Mouse (Mus musculus): ENCODE data around the gene Mars.

GRCm38 (mm10) chr10:127269884-127270283 is 41.7 kb downstream of the Mars start:
- no peak for TF ChIP-seq POLR2A (IDR thresholded peaks at IDR 0.05; ENCODE audit: control insufficient read depth in 1 of 2, insufficient read depth in 1 of 2, low read depth in 1 of 2, low read length in 2 of 2, poor library complexity in 1 of 2)
- TF ChIP-seq MYB (IDR thresholded peaks at IDR 0.05; ENCODE audit: low read depth, low read length), result no peak
- no peak for TF ChIP-seq CTCF (IDR thresholded peaks at IDR 0.05 in 2 of 3, conservative IDR thresholded peaks at IDR 0.05 in 1 of 3; ENCODE audit: control insufficient read depth in 1 of 3, insufficient read depth in 1 of 3, low read depth in 2 of 3, low read length in 3 of 3, poor library complexity in 1 of 3, severe bottlenecking in 1 of 3)
- TF ChIP-seq POLR2AphosphoS2 (IDR thresholded peaks at IDR 0.05; ENCODE audit: low read length), result no peak
- no peak for TF ChIP-seq ZMIZ1 (IDR thresholded peaks at IDR 0.05; ENCODE audit: low read depth, low read length)
- no peak for TF ChIP-seq USF1 (IDR thresholded peaks at IDR 0.05; ENCODE audit: low read depth, low read length)
- TF ChIP-seq KAT2A (conservative IDR thresholded peaks at IDR 0.05; ENCODE audit: low read depth, low read length), result no peak
- TF ChIP-seq ZNF384 (IDR thresholded peaks at IDR 0.05; ENCODE audit: low read depth, low read length), result no peak
- TF ChIP-seq ZC3H11A (IDR thresholded peaks at IDR 0.05; ENCODE audit: low read depth, low read length), result no peak
- no peak for TF ChIP-seq NELFE (IDR thresholded peaks at IDR 0.05; ENCODE audit: low read depth, low read length)
- TF ChIP-seq USF2 (IDR thresholded peaks at IDR 0.05; ENCODE audit: borderline replicate concordance in 1 of 2, insufficient read depth in 1 of 2, low read depth in 1 of 2, low read length in 2 of 2), result no peak
- TF ChIP-seq HCFC1 (IDR thresholded peaks at IDR 0.05; ENCODE audit: low read depth, low read length), result no peak
- TF ChIP-seq EP300 (IDR thresholded peaks at IDR 0.05; ENCODE audit: low read depth in 1 of 2, low read length in 2 of 2), result no peak
